In the genomic region with DNA sequence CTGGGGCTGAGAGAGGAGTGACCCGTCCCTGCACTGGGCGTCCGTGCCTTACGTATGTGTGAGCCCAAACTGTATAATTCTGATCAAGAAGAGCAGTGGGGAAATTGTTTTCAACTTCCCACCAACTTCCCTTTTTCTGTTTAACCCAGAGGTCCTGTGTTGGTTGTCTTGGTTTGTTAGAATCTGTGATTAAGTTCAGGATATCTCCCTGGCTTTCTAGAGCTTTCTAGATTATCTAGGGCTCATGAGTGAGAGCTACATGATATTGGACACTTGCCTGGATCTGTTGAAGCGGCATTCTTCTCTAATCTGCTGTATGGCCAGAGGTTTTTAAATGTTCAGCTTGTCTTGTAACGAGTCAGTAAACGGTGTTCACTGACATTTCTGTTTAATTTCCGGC, we compare ENCODE assay signal across 27 mouse cellular contexts. TPM values are rescaled to one million over a fixed set of nuclear protein-coding genes. Genes with fewer than 3 reads are reported as not detected.
A peak's percentile ranks its signal among the peaks of the same experiment; 100 is the strongest.
DNase-seq lines count a peak whose midpoint lies in the region; ATAC-seq and TF ChIP-seq lines count a peak whose summit lies in the region.
"Had no signal": no experiment of that assay in that cellular context is flagged by ENCODE, and none has a peak within 500 bp of the region (broad histone marks: within the 10 kb centered on the region; RNA-seq: fewer than 3 reads in every experiment).

No protein-coding gene starts in this region.

- no peak overlapping the region for H3K4me3 ChIP-seq in heart, embryonic 11.5 days (ENCODE audit: low read depth, low read length)
- H3K4me3 ChIP-seq in lung, embryonic 14.5 days (ENCODE audit: low read depth, low read length), result no peak overlapping the region
- H3K4me3 ChIP-seq: embryonic facial prominence, embryonic 10.5 days; forebrain, embryonic 15.5 days; layer of hippocampus, adult 2 months; limb, embryonic 12.5 days; megakaryocyte, embryonic 14.5 days; myocyte; neural tube, embryonic 13.5 days; stomach, embryonic 15.5 days had no signal

- no peak for ATAC-seq in heart, embryonic 11.5 days (replicated peaks; ENCODE audit: insufficient number of reproducible peaks, low FRiP score, low TSS enrichment)
- ATAC-seq in lung, embryonic 14.5 days (ENCODE audit: insufficient read depth), result no peak
- ATAC-seq in megakaryocyte-erythroid progenitor cell, adult 5-6 weeks (replicated peaks; ENCODE audit: low FRiP score, low TSS enrichment, poor library complexity, severe bottlenecking), result 0 out of 2 replicates have a peak, but pooled peaks have one; percentile 44
- ATAC-seq: forebrain, embryonic 15.5 days; liver, postnatal 0 days; midbrain, embryonic 16.5 days had no signal

- 53% methylated on average over 8 of the region's 8 CpGs for WGBS in heart, embryonic 11.5 days (ENCODE audit: insufficient replicate concordance)
- WGBS in lung, embryonic 14.5 days, result 43% methylated on average over 8 of the region's 8 CpGs

- TF ChIP-seq CTCF in lung, embryonic 14.5 days (IDR thresholded peaks at IDR 0.05; ENCODE audit: low read depth), result no peak

- H3K4me2 ChIP-seq in heart, embryonic 11.5 days, result no peak overlapping the region
- no peak overlapping the region for H3K4me2 ChIP-seq in lung, embryonic 14.5 days
- H3K4me2 ChIP-seq: forebrain, embryonic 15.5 days; hindbrain, embryonic 14.5 days; limb, embryonic 12.5 days; liver, embryonic 11.5 days; neural tube, embryonic 13.5 days; stomach, embryonic 15.5 days had no signal

- H3K9me3 ChIP-seq in heart, embryonic 11.5 days (replicated peaks; ENCODE audit: control insufficient read depth, low read length), result no peaks in the 10 kb centered on the region
- H3K9me3 ChIP-seq in lung, embryonic 14.5 days (ENCODE audit: low read depth, low read length), result no peaks in the 10 kb centered on the region
- H3K9me3 ChIP-seq: embryonic facial prominence, embryonic 10.5 days; forebrain, embryonic 15.5 days; limb, embryonic 12.5 days; neural tube, embryonic 13.5 days; stomach, embryonic 15.5 days had no signal

- no peaks in the 10 kb centered on the region for H3K27me3 ChIP-seq in heart, embryonic 11.5 days (ENCODE audit: control insufficient read depth, insufficient read depth, low read length)
- no peaks in the 10 kb centered on the region for H3K27me3 ChIP-seq in lung, embryonic 14.5 days (ENCODE audit: insufficient read depth, low read length)
- H3K27me3 ChIP-seq: forebrain, embryonic 15.5 days; limb, embryonic 12.5 days; neural tube, embryonic 13.5 days; stomach, embryonic 15.5 days had no signal

- H3K9ac ChIP-seq in heart, embryonic 11.5 days (ENCODE audit: low read depth, low read length), result no peak overlapping the region
- no peak overlapping the region for H3K9ac ChIP-seq in lung, embryonic 14.5 days
- H3K9ac ChIP-seq: forebrain, embryonic 15.5 days; hindbrain, embryonic 14.5 days; limb, embryonic 12.5 days; liver, postnatal 0 days; neural tube, embryonic 13.5 days; stomach, embryonic 15.5 days had no signal

- no peaks in the 10 kb centered on the region for H3K36me3 ChIP-seq in heart, embryonic 11.5 days (ENCODE audit: control insufficient read depth, insufficient read depth, low read length)
- H3K36me3 ChIP-seq in lung, embryonic 14.5 days (ENCODE audit: insufficient read depth), result no peaks in the 10 kb centered on the region
- H3K36me3 ChIP-seq: embryonic facial prominence, embryonic 10.5 days; forebrain, embryonic 15.5 days; limb, embryonic 12.5 days; neural tube, embryonic 13.5 days; stomach, embryonic 15.5 days had no signal

- peaks cover 9% of the 10 kb centered on the region for H3K4me1 ChIP-seq in heart, embryonic 11.5 days (ENCODE audit: control insufficient read depth, insufficient read depth, low read length)
- H3K4me1 ChIP-seq in lung, embryonic 14.5 days (ENCODE audit: insufficient read depth), result peaks cover 11% of the 10 kb centered on the region; the same call in 1 of the 2 replicates
- H3K4me1 ChIP-seq: forebrain, embryonic 15.5 days; limb, embryonic 12.5 days; neural tube, embryonic 13.5 days; stomach, embryonic 15.5 days had no signal

- peak; percentile 77 for DNase-seq in heart, adult 11 months
- DNase-seq in lung, embryonic 14.5 days, result peak; percentile 78
- no peak for DNase-seq in lung, adult 18-20 months
- DNase-seq in MEL-GATA-1-ER (ENCODE audit: extremely low read depth, low read depth), result peak; percentile 71
- no peak for DNase-seq in frontal cortex, postnatal 36 days (ENCODE audit: low spot score in 2 of 2)
- DNase-seq: adrenal gland, postnatal 25 days; cerebellum, adult 9-10 months; gastrocnemius, postnatal 10 days; kidney, adult 2 months; kidney, postnatal 14 days; liver, postnatal 0 days; thymus, postnatal 25 days had no signal

- H3K27ac ChIP-seq in heart, embryonic 11.5 days (ENCODE audit: low read depth, low read length), result no peak overlapping the region
- H3K27ac ChIP-seq in lung, embryonic 14.5 days (ENCODE audit: low read depth), result no peak overlapping the region; the same call in 1 of the 2 replicates
- H3K27ac ChIP-seq: embryonic facial prominence, embryonic 10.5 days; forebrain, embryonic 15.5 days; hindbrain, embryonic 14.5 days; layer of hippocampus, adult 2 months; limb, embryonic 12.5 days; neural tube, embryonic 13.5 days had no signal

RNA-seq across cellular contexts. Expression of a gene that starts 30.7 kb away (rescaled TPM):
- 1.4 and 3.7 TPM in 2 replicates for polyA plus RNA-seq in heart, embryonic 11.5 days (2014; fragmentation: Nextera tagmentation; extraction: Ambion mirVana)
- polyA plus RNA-seq in lung, embryonic 14.5 days (2014; fragmentation: Nextera tagmentation; extraction: Ambion mirVana), result 6.6 and 6.7 TPM in 2 replicates
- 0.45 TPM in 1 of 2 replicates, not detected in the other for total RNA-seq in megakaryocyte-erythroid progenitor cell, adult 5-6 weeks (2014; fragmentation: Nextera tagmentation)
- total RNA-seq in megakaryocyte-erythroid progenitor cell, adult 5-6 weeks (2017), result 46.9 and 54.2 TPM in 2 replicates
- total RNA-seq: heart, adult 18-20 months; heart, postnatal 25 days had no signal

RNA-seq across cellular contexts. Expression of a gene that starts 53.8 kb away (rescaled TPM):
- 4.8 and 6.3 TPM in 2 replicates for polyA plus RNA-seq in heart, embryonic 11.5 days (2014; fragmentation: Nextera tagmentation; extraction: Ambion mirVana)
- polyA plus RNA-seq in lung, embryonic 14.5 days (2014; fragmentation: Nextera tagmentation; extraction: Ambion mirVana), result 15.6 and 17.8 TPM in 2 replicates
- total RNA-seq in megakaryocyte-erythroid progenitor cell, adult 5-6 weeks (2014; fragmentation: Nextera tagmentation), result 0.20 and 2.7 TPM in 2 replicates
- total RNA-seq in megakaryocyte-erythroid progenitor cell, adult 5-6 weeks (2017), result 1.3 and 3.3 TPM in 2 replicates

Comparison
In these comparisons a context has a peak if more than half of its experiments do, and no peak if none do; other contexts are left out.
1. DNase-seq: peak in heart, adult 11 months (single experiment), lung, embryonic 14.5 days (single experiment) and MEL-GATA-1-ER (single experiment); none in lung, adult 18-20 months (0 of 2) and frontal cortex, postnatal 36 days (0 of 2).